Mouse (Mus musculus) kidney, postnatal 36 days (tissue): ENCODE results near the gene Nptxr.

Experiments used
- DNase-seq, 2 experiments: peaks; one replicate each; pipeline ENCODE4 v3.0.0; 2021 to 2022; ENCODE audit warnings: mixed read lengths in 2 of 2

The Nptxr gene

DNA sequence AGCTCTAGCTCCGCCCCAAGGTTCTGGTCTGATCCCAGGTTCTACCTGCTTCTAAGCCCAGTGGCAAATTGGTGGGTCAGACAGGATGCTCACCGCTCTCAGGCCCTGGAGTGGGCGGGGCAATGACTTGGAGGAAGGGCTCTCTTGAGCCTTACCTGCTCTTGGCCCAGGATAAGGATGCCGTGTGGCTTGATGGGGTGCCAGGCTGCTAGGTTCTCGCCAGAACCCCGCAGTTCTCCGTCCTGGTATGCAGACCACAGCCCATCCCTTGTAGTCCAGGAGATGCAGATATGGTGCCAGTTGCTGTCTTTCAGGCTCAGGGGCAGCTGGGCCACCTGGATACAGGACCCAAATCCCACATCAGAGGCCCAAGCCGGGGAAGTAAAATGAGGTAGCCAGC, 14.5 kb downstream of the Nptxr start:
- no peak for DNase-seq

DNA sequence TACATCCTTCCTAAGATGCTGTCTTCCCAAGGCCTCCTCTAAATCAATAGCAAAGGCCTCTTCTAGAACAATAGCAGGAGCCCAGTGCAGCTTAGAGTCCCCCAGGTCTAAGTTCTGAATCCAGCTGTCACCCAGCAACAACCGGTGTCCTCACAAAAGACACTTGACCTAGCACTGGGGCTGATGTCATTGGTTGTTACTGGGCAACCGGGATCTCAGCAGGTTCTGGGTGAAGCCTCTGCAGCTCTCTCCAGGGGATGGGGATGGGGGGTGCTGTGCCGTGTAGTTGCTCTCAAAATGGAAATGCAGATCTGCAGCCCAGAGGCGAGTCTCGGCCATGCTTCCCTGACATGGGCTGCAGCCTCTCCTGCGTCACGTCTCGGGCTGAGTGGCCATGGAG, 16.8 kb downstream of the Nptxr start:
- DNase-seq: no peak

DNA sequence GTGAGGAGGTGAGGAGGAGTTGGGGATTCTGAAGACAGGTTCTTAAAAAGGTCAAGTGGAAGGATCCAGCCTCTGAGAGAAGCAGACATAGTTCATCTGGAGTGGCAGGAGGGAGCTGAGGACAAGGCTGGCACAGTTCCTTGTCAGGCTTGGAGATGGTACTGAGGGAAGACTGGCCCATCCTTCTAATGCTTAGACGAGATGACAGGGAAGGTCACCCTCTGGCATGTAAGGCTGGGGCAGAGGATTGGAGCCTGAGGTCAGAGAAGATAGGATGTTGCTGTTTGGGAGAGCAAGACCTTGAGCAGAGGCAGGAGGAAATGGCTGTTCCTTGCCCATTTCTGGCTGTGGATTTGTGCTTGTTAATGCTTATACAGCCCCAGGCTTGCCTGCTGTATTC, 19.5 kb downstream of the Nptxr start:
- no peak for DNase-seq

DNA sequence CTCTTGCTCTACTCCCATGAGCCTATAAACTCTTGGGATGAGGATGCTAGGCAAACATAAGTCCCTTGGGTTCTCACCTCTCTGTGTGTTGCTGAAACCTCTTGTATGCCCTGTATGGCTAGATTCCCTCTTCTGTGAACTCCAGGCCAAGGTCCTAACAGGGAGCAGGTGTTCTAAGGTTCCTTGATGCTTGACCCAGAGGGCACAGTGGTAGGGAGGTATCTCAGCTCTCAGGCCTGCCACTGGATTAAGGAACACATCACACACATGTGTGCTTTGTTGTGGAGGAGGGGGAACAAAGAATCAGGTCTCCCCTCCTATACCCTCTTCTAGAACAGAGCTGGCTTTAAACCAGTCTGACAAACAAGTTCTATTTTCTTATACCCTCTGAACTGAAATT, 26.8 kb downstream of the Nptxr start, which contains the start of gene Dnal4:
TSS of gene Dnal4 (minus strand) at position 101 of the 400 bp plus-strand sequence.
- no peak for DNase-seq

DNA sequence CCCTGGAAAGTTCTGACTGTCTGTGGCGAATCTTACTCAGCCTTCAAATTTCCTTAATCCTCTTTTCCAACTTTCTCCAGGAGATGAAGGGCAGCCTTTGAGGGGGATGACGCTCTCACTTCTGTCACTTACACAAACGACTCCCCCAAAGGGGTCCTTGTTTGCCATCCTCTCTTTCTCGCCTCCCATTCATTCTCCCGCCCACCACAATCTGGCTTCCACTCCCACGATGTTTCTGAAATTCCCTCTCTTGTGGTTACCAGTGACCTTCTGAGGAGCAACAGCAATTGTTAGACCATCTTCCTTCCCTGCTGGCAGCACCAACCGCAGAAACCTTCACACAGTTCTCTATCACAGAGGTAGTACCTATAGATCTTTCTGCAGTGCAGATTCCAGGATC, 28.9 kb downstream of the Nptxr start:
- no peak for DNase-seq

DNA sequence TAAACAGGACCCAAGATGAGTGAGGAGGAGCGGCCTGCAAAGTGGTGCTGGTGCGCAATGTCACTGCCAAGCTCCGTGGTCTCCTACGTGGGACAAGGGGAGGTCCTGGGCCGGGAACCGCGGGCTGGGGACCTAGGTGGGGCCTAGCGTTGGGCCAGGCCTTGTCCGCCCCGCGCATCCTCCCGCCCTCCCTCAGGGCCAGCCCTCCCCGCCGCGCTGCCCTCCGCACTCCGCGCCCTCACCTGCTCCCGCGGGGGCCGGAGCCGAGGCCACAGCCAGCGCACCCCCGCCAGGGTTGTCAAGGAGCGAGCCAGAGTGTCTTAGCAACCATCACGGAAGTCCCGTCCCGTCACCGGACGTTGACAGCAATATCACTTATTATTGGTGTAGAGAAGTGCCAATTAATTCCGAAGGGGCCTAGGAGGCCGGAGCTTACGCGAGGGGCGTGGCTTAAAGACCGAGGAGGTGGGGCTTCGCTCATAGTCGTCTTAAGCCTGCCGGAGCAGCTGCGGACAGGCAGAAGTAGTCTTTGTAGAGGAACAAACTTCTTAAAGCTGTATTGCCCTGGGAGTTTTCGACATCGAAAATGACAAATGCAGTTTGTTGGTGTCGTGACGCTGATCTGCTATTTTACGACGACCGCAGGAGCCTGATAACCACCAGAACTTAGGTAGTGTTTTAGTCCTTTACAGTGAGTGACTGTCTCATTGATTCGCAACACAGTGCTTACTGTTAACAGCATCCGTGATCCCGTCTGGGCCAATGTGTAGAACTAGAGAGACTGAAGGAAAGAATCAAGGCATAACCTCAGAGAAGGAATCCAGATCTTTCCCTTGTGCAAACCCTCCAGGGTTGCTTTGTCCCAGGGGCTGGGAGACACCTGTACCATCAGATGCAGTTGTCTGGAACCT, 30.2 kb downstream of the Nptxr start:
- peak; percentile 98 to 99 for DNase-seq

DNA sequence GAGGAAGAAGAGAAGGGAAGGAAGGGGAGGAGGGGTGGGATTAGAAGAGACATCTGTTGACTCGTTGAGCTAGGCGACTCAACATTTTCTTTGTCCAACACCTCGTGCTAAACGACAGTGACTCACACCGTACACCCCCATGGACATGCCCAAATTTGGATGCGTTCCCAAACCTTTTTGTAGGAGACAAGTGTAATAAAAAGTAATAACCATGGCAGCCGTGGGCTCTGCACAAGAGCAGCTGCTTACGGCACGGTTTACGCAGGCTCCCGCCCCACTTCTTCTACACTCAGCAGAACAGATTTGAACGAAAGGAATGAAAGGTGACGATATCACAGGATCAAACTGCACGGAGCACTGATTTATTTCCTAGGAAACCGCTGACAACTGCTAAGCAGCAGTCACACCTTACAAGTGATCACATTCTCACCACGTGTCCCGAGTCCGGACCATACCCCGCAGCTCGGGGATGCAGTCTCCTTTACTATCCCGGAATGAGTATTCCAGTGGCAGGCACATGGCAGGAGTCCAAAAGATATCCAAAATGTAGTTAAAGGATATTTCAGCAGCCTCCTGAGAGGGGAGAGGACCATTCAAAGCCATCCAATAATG, 33.8 kb downstream of the Nptxr start:
- no peak for DNase-seq

GRCm38 (mm10) chr15:79768302-79768701, 36.3 kb downstream of the Nptxr start:
- DNase-seq: no peak

DNA sequence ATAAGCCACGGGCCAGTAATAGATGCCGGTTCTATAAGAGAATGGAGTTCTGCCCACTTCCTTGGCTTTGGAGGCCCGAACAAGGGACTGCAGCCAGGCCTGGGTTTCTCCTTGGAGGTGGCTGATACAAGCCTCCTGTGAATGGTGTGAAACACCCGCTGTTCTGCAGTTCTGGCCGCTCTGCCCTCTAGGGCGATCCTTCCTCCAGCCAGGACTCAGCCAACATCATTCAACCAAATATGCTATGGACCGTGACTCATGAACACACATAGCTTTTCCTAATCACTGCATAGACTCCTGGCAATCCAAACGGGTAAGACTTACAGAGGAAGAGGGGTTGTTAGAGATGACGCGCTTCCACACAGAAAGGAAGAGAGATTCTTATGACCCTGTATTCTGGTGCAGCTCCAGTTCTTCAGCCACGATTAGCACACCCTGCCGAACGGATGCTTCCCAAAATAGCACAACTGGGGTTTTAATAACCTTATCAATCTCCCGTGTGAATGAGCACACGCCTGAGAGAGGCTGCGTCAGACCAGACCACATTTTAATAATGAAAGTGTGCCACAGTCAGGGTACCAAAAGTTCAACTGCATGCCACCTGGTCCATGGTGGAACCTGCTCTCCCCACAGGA, 37.1 kb downstream of the Nptxr start:
- DNase-seq: no peak

- DNase-seq: no peak
These were observed 37.9 kb downstream of the Nptxr start for GRCm38 (mm10) chr15:79766586-79767071.

DNA sequence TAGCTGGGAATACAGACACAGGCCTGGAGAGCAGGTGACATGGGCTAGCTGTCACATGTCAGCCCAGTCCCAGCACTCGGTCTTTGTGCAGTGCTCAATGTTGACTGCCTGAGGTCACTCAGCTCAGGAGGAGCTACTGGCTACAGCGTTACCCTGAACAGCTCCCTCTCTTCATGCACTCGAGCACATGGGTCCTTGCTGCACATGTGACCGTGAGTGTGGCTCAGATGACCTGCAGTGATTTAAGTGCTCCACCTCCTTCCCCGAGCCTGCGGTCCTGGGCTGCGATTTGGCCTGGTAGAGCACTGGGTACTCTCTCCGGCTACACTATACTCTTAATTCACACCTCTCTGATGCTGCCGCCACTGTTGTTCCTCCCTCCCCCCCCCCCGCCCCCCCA, 38.4 kb downstream of the Nptxr start:
- no peak for DNase-seq

GRCm38 (mm10) chr15:79765361-79765760, 39.2 kb downstream of the Nptxr start:
- DNase-seq: peak; percentile 83 to 88

DNA sequence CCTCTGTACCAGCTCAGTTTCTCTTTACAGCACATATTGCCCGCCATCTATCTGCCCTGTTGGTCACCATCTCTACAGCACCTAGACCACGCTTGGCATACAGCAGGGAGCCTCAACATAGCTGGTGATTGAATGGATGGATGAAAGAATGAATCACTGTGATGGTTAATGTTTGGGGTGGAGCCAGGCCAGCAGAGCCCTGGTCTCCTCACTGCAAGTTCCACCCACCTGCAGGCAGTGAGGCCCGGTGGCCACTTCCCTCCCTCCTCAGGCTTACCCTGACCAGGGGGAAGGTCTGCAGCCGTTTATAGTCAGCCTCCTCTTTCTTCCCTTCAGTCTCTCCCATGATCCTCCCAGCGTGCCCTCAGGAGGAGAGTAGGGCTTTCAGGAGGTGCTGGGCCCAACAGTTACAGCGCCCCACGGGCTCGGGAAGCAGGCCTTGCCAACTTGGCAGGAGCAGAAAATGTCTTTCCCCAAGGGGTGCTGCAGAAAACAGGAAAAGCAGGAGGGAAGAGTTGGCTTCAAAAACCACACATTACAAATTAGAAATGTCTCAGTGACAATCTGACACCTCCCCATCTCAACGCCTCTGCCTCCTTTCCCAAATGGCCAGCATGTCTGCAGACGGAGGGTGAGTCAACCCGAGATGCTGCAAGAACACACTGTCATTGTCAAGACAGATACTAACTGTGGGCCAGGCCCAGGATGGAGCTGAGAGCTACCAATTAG, 39.9 kb downstream of the Nptxr start:
- DNase-seq: no peak

DNA sequence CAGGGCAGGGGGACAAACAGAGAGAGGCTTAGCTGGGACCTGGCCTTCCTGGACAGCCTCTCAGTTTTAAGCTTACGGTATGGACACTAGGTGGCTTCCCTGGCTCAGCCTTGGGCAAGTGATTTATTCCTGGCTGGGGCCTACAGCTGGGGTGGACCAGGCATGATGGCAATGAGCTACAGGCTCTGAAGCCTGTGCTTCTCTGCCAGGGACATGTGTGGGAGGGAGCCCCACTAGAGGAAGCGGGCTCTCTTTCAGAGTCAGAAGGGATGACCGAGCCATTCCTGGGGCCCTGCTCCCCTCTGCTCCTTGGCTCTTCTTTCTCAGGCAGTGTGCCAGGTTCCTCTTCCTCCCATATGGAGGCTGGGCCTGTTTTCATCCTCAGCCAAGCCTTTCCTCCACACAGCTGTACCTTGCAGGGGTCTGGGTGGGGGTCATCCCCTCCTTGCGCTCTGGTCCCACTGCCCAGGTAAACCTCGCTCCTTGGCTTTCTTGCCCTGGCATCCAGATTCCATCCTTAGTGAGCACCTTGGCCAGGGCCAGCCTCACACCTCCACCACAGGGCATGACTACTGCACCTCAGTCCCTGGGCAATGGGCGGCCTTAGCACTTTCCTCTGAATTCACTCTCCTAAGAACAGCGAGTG, 40.8 kb downstream of the Nptxr start:
- DNase-seq: no peak

DNA sequence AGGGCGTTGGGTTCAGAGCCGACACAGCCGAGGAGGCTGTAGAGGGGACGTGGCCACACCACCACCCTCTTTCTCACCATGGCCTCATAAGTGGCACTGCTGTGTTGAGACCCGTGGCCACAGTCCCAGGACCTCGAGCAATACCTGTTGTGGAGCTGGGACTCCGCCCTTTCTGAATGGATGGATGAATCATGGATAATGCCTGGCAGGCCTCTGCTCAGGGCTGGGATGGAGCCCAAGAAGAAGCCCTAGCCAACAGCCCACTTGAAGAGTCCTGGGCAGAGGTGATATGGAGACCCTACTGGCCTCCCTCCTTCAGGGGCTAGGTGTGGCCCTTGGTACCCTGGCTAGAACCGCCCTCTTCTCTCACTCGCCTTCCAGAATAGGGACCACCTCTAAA, 41.6 kb downstream of the Nptxr start:
- DNase-seq: no peak

- no peak for DNase-seq
These were observed 43.6 kb downstream of the Nptxr start for GRCm38 (mm10) chr15:79760956-79761355.

GRCm38 (mm10) chr15:79757118-79757517, 47.4 kb downstream of the Nptxr start:
- no peak for DNase-seq

- DNase-seq: no peak
These were observed 48.5 kb downstream of the Nptxr start for GRCm38 (mm10) chr15:79755977-79756625.

DNA sequence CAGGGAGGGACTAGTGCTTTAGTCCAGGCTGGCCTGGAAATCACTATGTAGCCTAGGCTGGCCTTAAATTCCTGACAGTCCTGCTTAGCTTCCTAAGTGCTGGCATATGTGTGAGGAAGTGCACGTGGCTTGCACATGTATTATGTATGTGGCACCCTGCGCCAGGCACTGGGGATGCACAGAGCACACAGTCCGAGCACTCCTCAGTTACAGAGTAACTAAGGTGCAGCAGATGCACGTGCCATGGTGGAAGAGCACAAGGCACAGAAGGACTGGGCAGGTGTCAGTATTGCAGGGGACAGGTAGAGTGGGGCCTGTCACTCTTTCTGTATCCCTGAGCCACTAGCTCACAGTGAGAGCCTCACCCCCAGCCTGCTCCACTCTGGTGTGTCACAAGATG, 49.4 kb downstream of the Nptxr start:
- DNase-seq: no peak

DNA sequence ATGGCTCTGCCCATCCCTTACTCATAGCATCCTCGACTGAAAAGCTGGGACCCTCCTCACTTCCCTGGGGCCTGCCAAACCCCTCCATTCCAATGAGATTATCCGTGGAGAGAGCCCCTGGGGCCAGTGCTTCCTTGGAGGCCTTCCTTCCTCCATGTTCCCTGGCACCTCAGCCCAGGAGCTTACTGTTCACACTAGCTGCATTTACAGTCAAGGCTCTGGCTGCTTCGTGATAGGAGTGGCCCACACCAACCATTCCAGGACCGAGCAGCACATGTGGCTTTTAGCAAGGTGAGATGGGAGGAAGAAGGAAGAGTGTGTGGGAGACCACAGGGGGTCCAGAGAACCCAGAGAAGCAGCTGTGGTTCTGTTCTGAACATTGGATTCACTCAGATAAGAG, 50.7 kb downstream of the Nptxr start:
- no peak for DNase-seq

- no peak for DNase-seq
These were observed 51.2 kb downstream of the Nptxr start for GRCm38 (mm10) chr15:79753420-79753752.
